Mouse (Mus musculus) liver, embryonic 15.5 days (tissue): ENCODE measurements around the gene Acy3. TPM values are rescaled to one million over a fixed set of nuclear protein-coding genes. Genes with fewer than 3 reads are reported as not detected.
A peak's percentile ranks its signal among the peaks of the same experiment; 100 is the strongest.

ENCODE experiments used
- ATAC-seq: fragments of 200-750 bp; cut with Nextera tagmentation; 2 replicates; pipeline ENCODE4 v1.8.0; 2017; ENCODE audit warnings: moderate number of reproducible peaks, mild to moderate bottlenecking, moderate library complexity; ENCODE audit not compliant: insufficient read depth
- H3K27ac ChIP-seq: fragments of 300-500 bp; sonication (generic); replicated peaks from 2 replicates; pipeline ENCODE4 v1.5.1; 2015; ENCODE audit warnings: mild to moderate bottlenecking, inconsistent platforms
- H3K27me3 ChIP-seq: fragments of 300-500 bp; sonication (generic); 2 replicates; pipeline ENCODE4 v1.6.1; 2015; ENCODE audit warnings: mild to moderate bottlenecking, inconsistent platforms
- H3K36me3 ChIP-seq: fragments of 300-500 bp; sonication (generic); replicated peaks from 2 replicates; pipeline ENCODE4 v1.6.1; 2015; ENCODE audit warnings: moderate library complexity, mild to moderate bottlenecking, inconsistent platforms
- H3K4me1 ChIP-seq: fragments of 300-500 bp; sonication (generic); replicated peaks from 2 replicates; pipeline ENCODE4 v1.6.1; 2015; ENCODE audit warnings: inconsistent platforms
- H3K4me2 ChIP-seq: fragments of 300-500 bp; sonication (generic); 2 replicates; pipeline ENCODE4 v1.6.1; 2015; ENCODE audit warnings: moderate library complexity, mild to moderate bottlenecking, inconsistent platforms
- H3K4me3 ChIP-seq: fragments of 300-500 bp; sonication (generic); replicated peaks from 2 replicates; pipeline ENCODE4 v1.5.1; 2015; ENCODE audit warnings: mild to moderate bottlenecking, inconsistent platforms
- H3K9ac ChIP-seq: fragments of 300-500 bp; sonication (generic); 2 replicates; pipeline ENCODE4 v1.6.1; 2015; ENCODE audit warnings: moderate library complexity, mild to moderate bottlenecking, inconsistent platforms
- H3K9me3 ChIP-seq: fragments of 300-500 bp; sonication (generic); replicated peaks from 2 replicates; pipeline ENCODE4 v1.6.1; 2016; ENCODE audit warnings: inconsistent platforms
- WGBS: fragments of 180-500 bp; shearing (Covaris S2); methylation state at CpG from one replicate; pipeline ENCODE4 v1.1.7; 2015; ENCODE audit warnings: mixed read lengths; ENCODE audit not compliant: insufficient replicate concordance; 5-methylcytosine and 5-hydroxymethylcytosine counted together
- polyA plus RNA-seq: library from polyadenylated mRNA; unstranded; fragments of >200 nt; fragmentation: Nextera tagmentation; extraction: Ambion mirVana; gene quantifications from 2 replicates; pipeline ENCODE4 v1.2.1, GENCODE M21; 2015

Gene Acy3
- polyA plus RNA-seq, 1 experiment from 2014 or later, result 10.8 TPM

DNA sequence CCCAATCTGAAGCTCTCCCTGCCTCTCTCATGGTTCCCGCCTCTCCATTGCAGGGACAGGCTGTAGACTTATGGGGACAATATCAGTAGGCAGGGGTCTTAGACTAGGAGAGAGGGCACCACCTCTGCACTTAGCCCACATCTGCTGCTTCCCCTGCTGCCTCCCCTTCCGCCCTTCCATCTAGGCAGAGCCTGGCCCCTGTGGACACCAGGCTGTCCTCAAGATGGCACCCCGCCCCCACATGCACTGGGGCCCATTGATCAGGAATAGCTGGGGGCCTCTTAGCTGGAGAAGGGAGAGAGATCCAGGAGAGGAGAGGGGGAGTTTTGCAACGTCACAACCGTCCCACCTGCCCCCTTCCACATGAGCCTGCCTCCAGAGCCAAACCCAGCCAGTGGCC is 6.0 kb downstream of the Acy3 start, which contains the start of gene Tbx10:
Gene Tbx10, plus strand, starts transcription at position 337 of the 400 bp plus-strand sequence.
- no peak within 1 kb of the TSS for H3K9ac ChIP-seq
- WGBS, result 45% methylated on average over 5 of the region's 5 CpGs

DNA sequence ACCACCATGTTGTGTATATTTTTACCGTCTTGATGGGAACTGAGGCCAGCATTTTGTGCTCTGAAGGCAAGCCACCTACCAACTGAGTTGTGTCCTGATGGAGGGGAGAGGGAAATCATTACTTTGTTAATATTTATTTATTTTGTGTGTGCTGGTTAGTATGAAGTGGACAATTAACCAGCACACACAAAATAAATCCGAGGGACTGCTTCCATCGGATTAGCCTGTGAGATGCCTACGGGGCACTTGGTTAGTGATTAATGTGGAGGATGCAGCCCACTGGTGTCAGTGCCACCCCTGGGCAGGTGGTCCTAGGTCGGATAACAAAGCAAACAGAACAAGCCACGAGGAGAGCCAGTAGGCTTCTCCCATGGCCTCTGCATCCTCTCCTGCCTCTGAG is 8.6 kb downstream of the Acy3 start:
- Histone ChIP-seq H3K9me3 (no peaks in the 10 kb centered on the region), H3K27ac (no peak overlapping the region), H3K9ac (no peak overlapping the region), H3K4me2 (no peak overlapping the region), H3K36me3 (no peaks in the 10 kb centered on the region), H3K4me1 (peaks cover 15% of the 10 kb centered on the region), H3K27me3 (0 out of 2 replicates have a peak, but pooled peaks cover 9% of the 10 kb centered on the region), H3K4me3 (no peak overlapping the region)
- 59% methylated on average over 6 of the region's 6 CpGs for WGBS
- ATAC-seq, result no peak

More for the DNA sequence above, 6.0 kb downstream of the Acy3 start, which contains the start of gene Tbx10:
- H3K27ac ChIP-seq, result no peak within 1 kb of the TSS
- 0 out of 2 replicates have a peak, but pooled peaks cover 9% of the 10 kb centered on the region for H3K27me3 ChIP-seq
- no peak for ATAC-seq
- no peak within 1 kb of the TSS for H3K4me2 ChIP-seq
- no peak within 1 kb of the TSS for H3K4me3 ChIP-seq
- H3K9me3 ChIP-seq, result no peaks in the 10 kb centered on the region
- peaks cover 10% of the 10 kb centered on the region; the same call in 1 of the 2 replicates for H3K4me1 ChIP-seq
- H3K36me3 ChIP-seq, result no peaks in the 10 kb centered on the region

DNA sequence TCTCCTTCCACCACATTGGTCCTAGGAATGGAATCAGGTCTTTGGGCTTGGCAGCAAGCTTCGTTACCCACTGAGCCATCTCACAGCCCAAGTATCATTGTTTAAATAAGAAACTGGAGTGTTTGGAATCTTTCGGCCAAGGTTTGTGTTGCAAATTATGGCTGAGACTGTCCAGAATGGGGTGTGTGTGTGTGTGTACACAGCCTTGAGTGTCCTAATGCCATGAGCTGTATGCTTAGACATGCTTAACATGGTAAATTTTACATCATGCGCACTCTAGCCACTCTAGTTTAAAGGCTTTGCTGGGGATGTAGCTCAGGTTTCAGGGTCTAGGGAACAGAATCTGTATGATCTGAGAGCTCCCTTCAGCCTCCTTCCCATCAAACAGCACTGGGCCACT is 9.1 kb downstream of the Acy3 start:
- Histone ChIP-seq H3K27me3 (0 out of 2 replicates have a peak, but pooled peaks cover 9% of the 10 kb centered on the region), H3K4me1 (peaks cover 16% of the 10 kb centered on the region), H3K4me2 (no peak overlapping the region), H3K9me3 (no peaks in the 10 kb centered on the region), H3K4me3 (no peak overlapping the region), H3K27ac (no peak overlapping the region), H3K36me3 (no peaks in the 10 kb centered on the region), H3K9ac (no peak overlapping the region)
- no peak for ATAC-seq
- WGBS, result 76% methylated on average over 3 of the region's 3 CpGs

DNA sequence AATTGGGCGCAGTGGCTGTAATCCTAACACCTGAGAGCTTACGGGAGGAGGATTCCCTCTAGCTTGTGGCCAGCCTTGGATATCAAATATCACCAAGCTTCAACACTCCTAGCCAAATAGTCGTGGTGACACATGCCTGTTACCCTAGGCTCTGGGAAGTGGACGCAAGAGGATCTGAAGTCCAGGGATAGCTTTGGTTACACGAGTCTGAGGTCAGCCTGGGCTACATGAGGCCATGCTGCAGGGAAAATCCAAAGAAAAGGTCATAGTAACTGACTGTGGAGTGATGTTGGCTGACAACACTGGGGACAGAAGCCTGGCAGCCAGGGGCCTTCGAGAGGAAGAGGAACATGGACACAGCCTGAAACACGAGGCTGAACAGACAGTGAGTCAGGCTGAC is 9.7 kb downstream of the Acy3 start:
- H3K4me1 ChIP-seq, result peaks cover 22% of the 10 kb centered on the region
- H3K4me3 ChIP-seq, result no peak overlapping the region
- no peak for ATAC-seq
- H3K27ac ChIP-seq, result no peak overlapping the region
- 0 out of 2 replicates have a peak, but pooled peaks cover 9% of the 10 kb centered on the region for H3K27me3 ChIP-seq
- no peak overlapping the region for H3K9ac ChIP-seq
- WGBS, result 55% methylated on average over 7 of the region's 7 CpGs
- no peaks in the 10 kb centered on the region for H3K9me3 ChIP-seq
- H3K36me3 ChIP-seq, result no peaks in the 10 kb centered on the region
- H3K4me2 ChIP-seq, result no peak overlapping the region

DNA sequence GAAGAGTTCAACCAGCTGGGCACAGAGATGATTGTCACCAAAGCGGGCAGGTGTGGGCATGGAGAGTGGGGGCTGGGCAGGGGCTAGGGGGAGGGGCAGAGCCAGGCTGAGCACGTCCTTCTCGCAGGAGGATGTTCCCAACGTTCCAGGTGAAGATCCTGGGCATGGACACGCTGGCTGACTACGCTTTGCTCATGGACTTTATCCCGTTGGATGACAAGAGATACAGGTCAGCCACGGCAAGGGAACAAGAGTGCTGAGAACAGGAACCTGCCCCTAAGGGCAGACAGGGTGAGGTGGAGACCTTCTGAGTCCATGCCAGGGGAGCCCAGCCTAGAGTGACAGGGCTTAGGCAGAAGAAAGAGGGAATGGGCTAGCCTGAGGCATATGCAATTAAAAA is 10.4 kb downstream of the Acy3 start:
- Histone ChIP-seq H3K4me2 (no peak overlapping the region), H3K9ac (no peak overlapping the region), H3K36me3 (no peaks in the 10 kb centered on the region), H3K27ac (no peak overlapping the region), H3K9me3 (no peaks in the 10 kb centered on the region), H3K4me3 (no peak overlapping the region), H3K4me1 (peaks cover 28% of the 10 kb centered on the region), H3K27me3 (0 out of 2 replicates have a peak, but pooled peaks cover 9% of the 10 kb centered on the region)
- WGBS, result 62% methylated on average over 8 of the region's 8 CpGs
- no peak for ATAC-seq

DNA sequence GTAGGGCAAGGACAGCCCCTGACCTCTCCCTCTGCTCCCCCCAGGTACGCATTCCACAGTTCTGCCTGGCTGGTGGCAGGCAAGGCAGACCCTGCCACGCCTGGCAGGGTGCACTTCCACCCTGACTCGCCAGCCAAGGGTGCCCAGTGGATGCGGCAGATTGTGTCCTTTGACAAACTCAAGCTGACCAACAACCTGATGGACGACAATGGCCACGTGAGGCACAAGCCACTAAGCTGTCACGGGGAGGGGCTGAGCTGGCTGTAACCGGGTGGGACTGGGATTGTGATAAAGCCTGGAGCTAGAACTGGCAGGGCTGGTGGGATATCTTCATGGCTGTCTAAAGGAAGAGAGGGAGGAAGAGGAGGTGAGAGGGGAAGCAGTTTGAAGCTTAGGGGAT is 10.9 kb downstream of the Acy3 start:
- H3K9me3 ChIP-seq, result no peaks in the 10 kb centered on the region
- peaks cover 33% of the 10 kb centered on the region for H3K4me1 ChIP-seq
- ATAC-seq, result no peak
- H3K4me3 ChIP-seq, result no peak overlapping the region
- WGBS, result 58% methylated on average over 8 of the region's 8 CpGs
- H3K4me2 ChIP-seq, result no peak overlapping the region
- 0 out of 2 replicates have a peak, but pooled peaks cover 5% of the 10 kb centered on the region for H3K27me3 ChIP-seq
- H3K27ac ChIP-seq, result no peak overlapping the region
- no peak overlapping the region for H3K9ac ChIP-seq
- H3K36me3 ChIP-seq, result no peaks in the 10 kb centered on the region

DNA sequence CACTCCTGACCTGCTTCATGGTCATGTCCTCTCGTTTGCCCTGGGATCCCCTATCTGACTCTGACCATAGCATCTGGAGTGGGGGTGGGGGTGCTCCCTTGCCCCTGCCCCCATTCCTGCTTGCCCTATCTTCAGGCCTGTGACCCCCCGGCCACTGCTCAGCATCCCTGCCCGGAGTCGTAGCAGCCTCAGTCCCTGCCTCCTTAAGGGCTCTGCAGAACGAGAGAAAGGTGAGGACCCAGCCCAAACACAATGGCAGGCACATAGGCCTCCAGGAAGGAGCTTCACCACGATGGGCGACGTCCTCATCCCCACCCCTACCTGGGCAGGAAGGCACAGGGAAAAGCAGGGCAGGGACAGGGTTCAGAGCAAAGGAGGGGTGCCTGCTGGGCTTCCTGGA is 12.0 kb downstream of the Acy3 start:
- Histone ChIP-seq H3K36me3 (no peaks in the 10 kb centered on the region), H3K4me3 (no peak overlapping the region), H3K27ac (no peak overlapping the region), H3K4me1 (peaks cover 30% of the 10 kb centered on the region), H3K4me2 (no peak overlapping the region), H3K27me3 (no peaks in the 10 kb centered on the region), H3K9ac (no peak overlapping the region), H3K9me3 (no peaks in the 10 kb centered on the region)
- WGBS, result 67% methylated on average over 8 of the region's 8 CpGs
- ATAC-seq, result no peak

DNA sequence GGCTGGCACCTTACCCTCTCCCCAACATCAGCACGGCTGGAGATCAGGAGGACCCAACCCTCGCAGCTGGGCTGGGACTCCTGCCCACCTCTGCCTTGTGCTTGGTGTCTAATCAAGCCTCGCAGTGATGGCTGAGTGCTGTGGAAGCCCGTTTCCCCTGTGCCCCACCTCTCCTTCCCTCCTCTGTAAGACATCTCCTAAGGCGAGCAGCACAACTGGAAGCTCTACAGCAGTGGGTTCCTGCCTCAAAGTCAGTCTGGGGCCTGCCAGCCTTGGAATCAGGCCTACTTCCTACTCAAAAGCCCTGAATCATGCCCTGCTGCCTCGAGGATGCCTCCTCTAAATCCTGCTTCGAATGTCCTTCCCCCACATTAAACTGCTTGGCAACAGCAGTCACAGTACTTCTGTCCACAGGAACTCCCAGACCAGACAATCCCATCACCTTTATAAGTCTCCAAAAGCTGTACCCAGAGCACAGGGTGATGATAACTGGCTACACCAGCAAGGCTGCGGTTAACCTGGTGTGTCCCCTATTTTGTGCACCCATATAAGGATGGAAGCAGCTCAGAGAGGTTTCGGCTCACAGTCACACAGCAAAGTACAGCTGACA is 12.9 kb downstream of the Acy3 start:
- Histone ChIP-seq H3K4me2 (peak overlapping the region; percentile 99), H3K36me3 (no peaks in the 10 kb centered on the region), H3K9ac (no peak overlapping the region), H3K27me3 (no peaks in the 10 kb centered on the region), H3K4me3 (0 out of 2 replicates have a peak overlapping the region, but pooled peaks have one; percentile 92), H3K4me1 (peaks cover 30% of the 10 kb centered on the region), H3K9me3 (no peaks in the 10 kb centered on the region), H3K27ac (peak overlapping the region; percentile 99; the same call in 1 of the 2 replicates)
- 58% methylated on average over 9 of the region's 9 CpGs for whole genome bisulfite sequencing
- ATAC-seq, result no peak

DNA sequence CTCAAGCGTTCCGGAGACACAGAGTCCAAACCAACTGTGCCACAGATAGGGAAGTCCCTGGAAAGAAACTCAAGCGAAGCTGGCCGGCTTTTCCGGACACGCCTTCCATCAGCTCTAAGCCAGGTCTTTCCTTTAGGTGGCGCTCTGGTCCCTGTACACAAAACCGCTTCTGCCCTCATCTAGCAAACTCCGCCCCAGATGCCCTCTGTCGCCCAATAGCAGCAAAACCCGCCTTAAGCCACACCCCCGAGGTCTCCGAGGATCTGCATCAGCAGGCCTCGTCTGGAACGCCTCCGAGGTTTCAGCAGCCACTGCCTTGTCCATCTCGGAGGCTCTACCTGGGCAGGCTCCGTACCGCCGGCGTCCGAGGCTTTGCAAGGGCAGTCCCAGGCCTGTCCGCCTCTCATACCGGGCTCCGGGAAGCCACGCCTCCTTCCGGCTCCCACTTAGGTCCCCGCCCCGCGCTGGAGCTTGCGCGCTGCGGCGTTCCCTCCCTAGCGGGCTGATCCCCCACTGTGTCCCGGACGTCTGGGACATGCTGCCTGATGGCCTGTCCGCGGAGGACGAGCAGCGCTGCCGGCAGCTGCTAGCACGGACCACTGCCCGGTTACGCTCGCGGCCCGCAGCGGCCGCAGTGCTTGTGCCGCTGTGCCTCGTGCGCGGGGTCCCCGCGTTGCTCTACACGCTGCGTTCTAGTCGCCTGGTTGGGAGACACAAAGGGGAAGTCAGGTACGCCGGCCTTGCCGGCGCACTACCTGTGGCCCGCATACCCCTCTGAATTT is 13.9 kb downstream of the Acy3 start, which contains the start of the genes Nudt8 and Gm49405:
Gene Nudt8, plus strand, starts transcription at position 462 of the 782 bp plus-strand sequence.
Gene Gm49405, plus strand, starts transcription at position 508 of the 782 bp plus-strand sequence.
- H3K27ac ChIP-seq, result peak within 1 kb of the TSS; percentile 99
- no peaks in the 10 kb centered on the region for H3K9me3 ChIP-seq
- H3K4me1 ChIP-seq, result peaks cover 30% of the 10 kb centered on the region
- no peaks in the 10 kb centered on the region for H3K36me3 ChIP-seq
- peak within 1 kb of the TSS; percentile 89 for H3K9ac ChIP-seq
- WGBS, result under 1% methylated on average over 64 of the region's 64 CpGs
- peak; percentile 87 for ATAC-seq
- H3K4me2 ChIP-seq, result peak within 1 kb of the TSS; percentile 99
- peak within 1 kb of the TSS; percentile 92 for H3K4me3 ChIP-seq
- no peaks in the 10 kb centered on the region for H3K27me3 ChIP-seq

DNA sequence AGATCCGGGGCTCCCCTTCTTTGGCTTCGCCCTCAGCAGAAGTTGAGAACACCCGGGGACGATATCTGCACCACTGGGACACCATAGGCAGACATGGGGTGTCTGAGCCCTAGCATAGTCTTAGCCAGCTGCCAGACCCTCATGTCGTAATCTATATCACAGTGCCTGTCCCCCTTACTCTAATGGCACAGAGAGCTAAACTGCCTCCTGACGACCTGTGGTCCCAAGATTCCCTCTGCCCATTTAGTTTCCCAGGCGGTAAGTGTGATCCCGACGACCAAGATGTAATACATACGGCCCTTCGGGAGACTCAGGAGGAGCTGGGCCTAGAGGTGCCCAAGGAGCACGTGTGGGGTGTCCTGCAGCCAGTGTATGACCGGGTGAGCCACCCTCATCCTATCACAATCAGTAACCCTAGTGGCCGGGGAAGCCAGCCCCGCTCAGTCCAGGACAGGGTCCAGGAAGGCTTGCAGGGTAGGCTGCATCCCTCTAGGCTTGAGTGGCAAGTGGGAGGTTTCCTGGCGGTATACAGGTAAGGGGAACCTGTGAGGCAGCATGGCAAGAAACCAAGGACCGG is 14.7 kb downstream of the Acy3 start:
- H3K9ac ChIP-seq, result peak overlapping the region; percentile 89
- H3K27ac ChIP-seq, result peak overlapping the region; percentile 99
- peak overlapping the region; percentile 92 for H3K4me3 ChIP-seq
- 27% methylated on average over 17 of the region's 17 CpGs for WGBS
- peaks cover 30% of the 10 kb centered on the region for H3K4me1 ChIP-seq
- no peaks in the 10 kb centered on the region for H3K27me3 ChIP-seq
- peaks cover 5% of the 10 kb centered on the region for H3K36me3 ChIP-seq
- H3K4me2 ChIP-seq, result peak overlapping the region; percentile 99
- H3K9me3 ChIP-seq, result no peaks in the 10 kb centered on the region
- peak; percentile 4; the same call in 1 of the 2 replicates for ATAC-seq

DNA sequence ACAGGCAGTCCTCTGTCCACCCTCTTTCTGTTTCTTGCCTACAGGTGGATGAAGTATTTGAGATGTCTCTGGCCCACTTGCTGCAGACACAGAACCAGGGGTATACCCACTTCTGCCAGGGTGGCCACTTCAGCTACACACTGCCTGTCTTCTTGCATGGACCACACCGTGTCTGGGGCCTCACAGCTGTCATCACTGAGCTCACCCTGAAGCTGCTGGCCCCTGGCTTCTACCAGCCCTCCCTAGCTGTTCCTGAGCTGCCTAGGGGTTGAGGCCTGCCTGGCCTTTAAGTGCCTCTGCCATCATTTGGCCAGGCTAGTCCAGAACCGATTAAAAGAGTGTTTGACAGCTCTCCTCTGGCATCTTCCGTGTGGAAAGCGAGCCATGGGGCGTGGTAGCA is 15.4 kb downstream of the Acy3 start:
- Histone ChIP-seq H3K4me1 (peaks cover 30% of the 10 kb centered on the region), H3K4me3 (0 out of 2 replicates have a peak overlapping the region, but pooled peaks have one; percentile 1), H3K9me3 (no peaks in the 10 kb centered on the region), H3K9ac (no peak overlapping the region), H3K27me3 (no peaks in the 10 kb centered on the region), H3K36me3 (peaks cover 12% of the 10 kb centered on the region), H3K4me2 (0 out of 2 replicates have a peak overlapping the region, but pooled peaks have one; percentile 99), H3K27ac (no peak overlapping the region)
- WGBS, result 85% methylated on average over 5 of the region's 5 CpGs
- ATAC-seq, result no peak
